Mouse (Mus musculus) macrophage (primary cell): ENCODE data around the gene Cacng8. TPM values are rescaled to one million over a fixed set of nuclear protein-coding genes. Genes with fewer than 3 reads are reported as not detected.

Experiments used
- H3K27ac ChIP-seq: fragments of 350-480 bp; formaldehyde crosslinking; 2 replicates; pipeline ENCODE4 v1.9.0; 2021
- H3K36me3 ChIP-seq: fragments of 350-480 bp; formaldehyde crosslinking; 2 replicates; pipeline ENCODE4 v1.9.0; 2021; ENCODE audit errors: inconsistent target
- H3K4me3 ChIP-seq: fragments of 350-480 bp; formaldehyde crosslinking; 2 replicates; pipeline ENCODE4 v1.9.0; 2021; ENCODE audit errors: inconsistent target
- H3K79me2 ChIP-seq: fragments of 350-480 bp; formaldehyde crosslinking; 2 replicates; pipeline ENCODE4 v1.9.0; 2021; ENCODE audit errors: inconsistent target
- whole genome bisulfite sequencing: methylation state at CpG from one replicate; pipeline ENCODE4 v1.1.7; 2026; ENCODE audit warnings: inconsistent platforms; ENCODE audit not compliant: missing documents; 5-methylcytosine and 5-hydroxymethylcytosine counted together
- polyA plus RNA-seq: library from polyadenylated mRNA; stranded (reverse); fragments of 250-400 nt; gene quantifications from 3 replicates; pipeline ENCODE4 v1.2.4, GENCODE M21; 2018; ENCODE audit warnings: inconsistent platforms
- total RNA-seq, 78 experiments: library from RNA; depleted of rRNA; stranded (reverse); fragments of 250-400 nt; gene quantifications; 1 replicate in 9 of 78; 2 replicates in 24 of 78; 3 replicates in 43 of 78; 4 replicates in 2 of 78; pipeline ENCODE4 v1.2.4; 2018; ENCODE audit warnings: inconsistent platforms in 56 of 78

The Cacng8 gene
- total RNA-seq (2018; cell fraction: chromatin; rRNA removed) = under 1 TPM in 1 of 26 experiments, not detected in 25; 0.70 TPM
- under 1 TPM in 2 of 26 experiments, not detected in 24; 0.15 to 0.17 TPM for total RNA-seq (2018; cell fraction: cytosol; rRNA removed)
- under 1 TPM in 3 of 26 experiments, not detected in 23; 0.24 to 0.49 (median 0.28) TPM for total RNA-seq (2018; cell fraction: nucleus; rRNA removed)
- not detected in 3 replicates for polyA plus RNA-seq

- Histone ChIP-seq H3K79me2 (no peaks in the 10 kb centered on the region), H3K36me3 (no peaks in the 10 kb centered on the region), H3K27ac (no peak within 1 kb of the TSS), H3K4me3 (no peak within 1 kb of the TSS)
- WGBS = 0% methylated on average over 4 of the region's 7 CpGs
Measured at GRCm38 (mm10) chr7:3390413-3391080, at the start of gene Cacng8. Gene Cacng8 (plus strand): TSS chr7:3390683.

- WGBS = 66% methylated on average over 3 of the region's 3 CpGs
- Histone ChIP-seq H3K4me3 (no peak overlapping the region), H3K79me2 (no peaks in the 10 kb centered on the region)
Measured at GRCm38 (mm10) chr7:3343861-3344260, 46.6 kb upstream of the Cacng8 start.

GRCm38 (mm10) chr7:3345301-3345700 lies 45.2 kb upstream of the Cacng8 start:
- H3K36me3 ChIP-seq = no peaks in the 10 kb centered on the region
- no peaks in the 10 kb centered on the region for H3K79me2 ChIP-seq
- no peak overlapping the region for H3K4me3 ChIP-seq
- 94% methylated on average over 3 of the region's 3 CpGs for WGBS
- no peak overlapping the region for H3K27ac ChIP-seq

More at GRCm38 (mm10) chr7:3343861-3344260, 46.6 kb upstream of the Cacng8 start:
- Histone ChIP-seq H3K36me3 (no peaks in the 10 kb centered on the region), H3K27ac (no peak overlapping the region)

DNA sequence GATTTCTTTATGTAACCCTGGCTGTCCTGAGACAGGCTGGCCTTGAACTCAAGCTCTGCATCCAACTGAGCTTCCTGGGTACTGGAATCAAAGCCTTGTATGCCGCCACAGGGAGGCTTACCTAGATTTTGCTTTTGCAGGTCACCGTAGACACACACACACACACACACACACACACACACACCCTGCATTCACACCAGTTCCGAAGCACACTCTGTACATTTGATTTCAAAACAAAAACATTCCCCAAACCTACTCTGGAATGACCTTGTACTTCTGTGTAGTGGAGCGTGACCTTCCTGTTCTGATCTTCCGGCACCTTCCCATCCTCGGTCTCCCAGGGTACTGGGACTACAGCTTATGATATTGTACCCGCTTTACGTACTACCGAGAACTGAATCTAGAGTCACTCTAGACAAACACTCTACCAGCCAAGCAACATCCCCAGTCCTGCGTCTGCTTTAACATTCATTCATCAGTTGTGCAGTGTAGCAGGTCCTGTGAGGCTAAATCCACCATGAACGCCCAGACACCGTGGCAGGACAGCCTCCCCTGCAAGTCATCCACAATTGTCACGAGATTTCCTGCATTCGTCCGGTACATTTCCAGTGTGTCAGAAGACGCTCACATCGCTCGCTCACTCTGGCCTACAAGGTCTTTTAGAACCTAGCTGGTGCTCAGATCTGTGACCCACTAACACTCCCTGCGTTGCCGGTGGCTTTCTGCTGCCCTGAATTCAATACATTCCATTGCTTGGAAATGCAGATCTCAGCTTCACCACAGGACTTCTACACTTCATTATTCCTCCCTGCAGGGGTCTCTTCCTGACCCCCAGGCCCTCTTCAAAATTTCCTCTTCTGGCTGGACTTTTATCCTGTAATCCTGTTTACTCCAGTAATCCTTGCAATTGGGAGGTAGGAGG lies 42.9 kb upstream of the Cacng8 start:
- WGBS = 87% methylated on average over 20 of the region's 20 CpGs
- no peak overlapping the region for H3K4me3 ChIP-seq
- H3K79me2 ChIP-seq = no peaks in the 10 kb centered on the region
- H3K27ac ChIP-seq = no peak overlapping the region
- no peaks in the 10 kb centered on the region for H3K36me3 ChIP-seq

- WGBS = 81% methylated on average over 5 of the region's 5 CpGs
- Histone ChIP-seq H3K4me3 (no peak overlapping the region), H3K36me3 (no peaks in the 10 kb centered on the region), H3K27ac (no peak overlapping the region), H3K79me2 (no peaks in the 10 kb centered on the region)
Measured at GRCm38 (mm10) chr7:3348326-3348725, 42.2 kb upstream of the Cacng8 start.

GRCm38 (mm10) chr7:3349775-3350174 lies 40.7 kb upstream of the Cacng8 start:
- Histone ChIP-seq H3K27ac (no peak overlapping the region), H3K4me3 (no peak overlapping the region), H3K79me2 (no peaks in the 10 kb centered on the region), H3K36me3 (no peaks in the 10 kb centered on the region)
- 89% methylated on average over 9 of the region's 9 CpGs for WGBS

GRCm38 (mm10) chr7:3351536-3351935 lies 38.9 kb upstream of the Cacng8 start:
- Histone ChIP-seq H3K4me3 (no peak overlapping the region), H3K79me2 (no peaks in the 10 kb centered on the region), H3K27ac (no peak overlapping the region), H3K36me3 (no peaks in the 10 kb centered on the region)
- WGBS = 90% methylated on average over 1 of the region's 1 CpGs

- Histone ChIP-seq H3K4me3 (no peak overlapping the region), H3K36me3 (no peaks in the 10 kb centered on the region), H3K27ac (no peak overlapping the region), H3K79me2 (no peaks in the 10 kb centered on the region)
- WGBS = 90% methylated on average over 3 of the region's 6 CpGs
Measured at GRCm38 (mm10) chr7:3354850-3355249, 35.6 kb upstream of the Cacng8 start.

- no peaks in the 10 kb centered on the region for H3K79me2 ChIP-seq
- no peak overlapping the region for H3K4me3 ChIP-seq
Measured at GRCm38 (mm10) chr7:3360678-3361077, 29.8 kb upstream of the Cacng8 start.

DNA sequence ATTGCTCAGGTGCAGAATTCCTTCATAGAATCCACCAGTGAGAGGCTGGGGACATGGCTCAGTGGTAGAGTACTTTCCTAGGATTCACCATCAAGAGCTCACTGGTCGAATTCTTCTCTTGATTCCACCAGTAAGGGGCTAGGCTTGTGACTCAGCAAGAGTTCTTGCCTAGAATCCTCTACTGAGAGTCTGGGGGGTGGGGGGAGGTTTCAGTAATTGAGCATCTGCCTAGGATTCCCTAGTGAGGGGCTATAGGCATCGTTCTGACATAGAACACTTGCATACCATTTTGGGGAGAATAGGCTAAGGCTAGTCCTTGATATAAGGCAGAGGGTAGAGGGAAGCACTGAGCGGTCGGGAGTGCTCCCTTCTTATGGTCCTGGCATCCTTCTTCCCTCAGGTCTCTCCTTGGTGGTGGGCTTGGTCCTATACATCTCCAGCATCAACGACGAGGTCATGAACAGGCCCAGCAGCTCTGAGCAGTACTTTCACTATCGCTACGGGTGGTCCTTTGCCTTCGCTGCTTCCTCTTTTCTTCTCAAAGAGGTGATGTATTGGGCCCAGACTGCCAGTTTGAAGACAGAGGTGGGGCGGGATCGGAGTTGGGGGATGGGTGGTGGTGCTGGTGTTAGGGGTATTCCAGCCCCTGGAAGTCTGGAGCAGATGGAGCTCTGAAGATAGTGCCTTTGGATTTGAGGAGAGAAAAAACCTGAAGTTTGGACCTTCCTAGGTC lies 24.8 kb upstream of the Cacng8 start:
- Histone ChIP-seq H3K36me3 (no peaks in the 10 kb centered on the region), H3K79me2 (no peaks in the 10 kb centered on the region), H3K4me3 (no peak overlapping the region), H3K27ac (no peak overlapping the region)
- 32% methylated on average over 11 of the region's 11 CpGs for WGBS

More at GRCm38 (mm10) chr7:3360678-3361077, 29.8 kb upstream of the Cacng8 start:
- 92% methylated on average over 1 of the region's 1 CpGs for WGBS
- H3K27ac ChIP-seq = no peak overlapping the region
- H3K36me3 ChIP-seq = no peaks in the 10 kb centered on the region

DNA sequence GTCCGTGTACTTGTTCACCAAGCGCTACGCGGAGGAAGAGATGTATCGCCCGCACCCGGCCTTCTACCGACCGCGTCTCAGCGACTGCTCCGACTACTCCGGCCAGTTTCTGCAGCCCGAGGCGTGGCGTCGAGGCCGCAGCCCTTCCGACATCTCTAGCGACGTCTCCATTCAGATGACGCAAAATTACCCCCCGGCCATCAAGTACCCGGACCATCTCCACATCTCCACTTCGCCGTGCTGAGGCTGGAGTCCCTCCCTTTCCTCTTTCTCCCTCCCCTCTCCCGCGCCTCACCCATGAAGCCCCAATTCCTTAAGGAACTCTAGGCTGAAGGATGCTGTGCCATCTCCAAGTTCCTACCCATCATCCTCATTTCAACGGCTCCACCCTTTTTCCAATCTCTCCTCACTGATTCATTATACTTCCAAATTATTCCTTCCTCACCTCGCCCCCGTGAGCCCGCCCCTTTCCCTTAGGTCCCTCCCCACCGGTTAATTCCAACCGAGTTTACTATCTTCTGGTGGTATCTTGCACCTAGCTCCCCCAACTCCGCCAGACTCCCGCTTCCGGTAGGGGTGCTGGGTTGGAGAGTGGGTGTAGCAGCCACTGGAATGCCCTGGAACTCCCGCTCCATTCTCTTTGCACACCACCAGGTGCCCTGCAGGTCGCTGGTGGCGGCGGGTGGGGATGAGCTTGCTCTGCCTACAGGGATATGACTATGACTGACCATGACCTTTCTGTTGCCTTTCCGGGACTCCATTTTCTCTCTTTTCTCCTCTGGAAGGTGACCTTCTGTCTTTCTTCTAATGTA lies 23.6 kb upstream of the Cacng8 start:
- no peak overlapping the region for H3K4me3 ChIP-seq
- no peaks in the 10 kb centered on the region for H3K36me3 ChIP-seq
- no peaks in the 10 kb centered on the region for H3K79me2 ChIP-seq
- H3K27ac ChIP-seq = no peak overlapping the region
- 5% methylated on average over 39 of the region's 42 CpGs for WGBS

GRCm38 (mm10) chr7:3367569-3367968 lies 22.9 kb upstream of the Cacng8 start:
- Histone ChIP-seq H3K36me3 (no peaks in the 10 kb centered on the region), H3K79me2 (no peaks in the 10 kb centered on the region), H3K27ac (no peak overlapping the region), H3K4me3 (no peak overlapping the region)
- WGBS = 12% methylated on average over 10 of the region's 11 CpGs

DNA sequence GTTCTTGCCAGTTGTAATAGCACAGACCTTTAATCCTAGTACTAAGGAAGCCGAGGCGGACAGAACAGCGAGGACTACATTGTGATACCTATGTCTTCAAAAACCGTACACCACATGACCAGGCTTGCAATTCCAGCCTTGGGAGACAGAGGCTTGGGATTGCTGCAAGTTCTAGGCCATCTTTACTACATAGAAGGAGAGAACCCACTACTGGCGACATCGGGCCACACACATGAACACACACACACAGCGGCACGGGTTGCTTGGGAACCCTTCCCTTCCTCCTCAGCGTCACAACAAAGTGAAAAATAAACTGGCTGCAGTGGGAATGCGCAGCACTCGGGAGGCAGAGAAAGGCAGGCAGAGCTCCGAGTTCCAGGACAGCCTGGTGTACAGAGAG lies 22.2 kb upstream of the Cacng8 start:
- no peaks in the 10 kb centered on the region for H3K36me3 ChIP-seq
- whole genome bisulfite sequencing = 75% methylated on average over 10 of the region's 12 CpGs

GRCm38 (mm10) chr7:3369189-3369588 lies 21.3 kb upstream of the Cacng8 start:
- 36% methylated on average over 6 of the region's 6 CpGs for WGBS
- Histone ChIP-seq H3K4me3 (no peak overlapping the region), H3K36me3 (no peaks in the 10 kb centered on the region), H3K79me2 (no peaks in the 10 kb centered on the region), H3K27ac (no peak overlapping the region)

More for the DNA sequence above, 22.2 kb upstream of the Cacng8 start:
- no peak overlapping the region for H3K4me3 ChIP-seq
- no peak overlapping the region for H3K27ac ChIP-seq
- no peaks in the 10 kb centered on the region for H3K79me2 ChIP-seq
